Comparison of ENCODE assay signal across 19 mouse cellular contexts in the genomic region with DNA sequence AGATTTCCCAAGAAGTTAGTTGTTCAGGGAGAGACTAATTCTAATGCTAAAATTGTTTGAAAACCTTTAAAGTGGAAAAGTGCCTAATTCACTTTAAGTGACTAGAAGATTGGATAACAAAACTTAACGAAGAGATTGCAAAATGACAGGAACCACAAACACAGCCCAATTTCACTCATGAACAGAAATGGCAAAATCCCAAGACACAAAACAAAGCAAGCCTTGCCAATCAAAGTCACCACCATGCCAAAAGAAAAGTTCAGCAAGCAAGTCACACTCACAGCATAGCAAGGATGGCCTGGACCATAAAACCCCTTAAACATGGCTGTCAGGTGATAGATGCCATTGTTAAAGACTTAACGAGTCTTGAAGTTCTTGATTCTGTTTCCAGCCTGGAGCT. TPM values are rescaled to one million over a fixed set of nuclear protein-coding genes. Genes with fewer than 3 reads are reported as not detected.
DNase-seq lines count a peak whose midpoint lies in the region; ATAC-seq and TF ChIP-seq lines count a peak whose summit lies in the region.
"Had no signal": no experiment of that assay in that cellular context is flagged by ENCODE, and none has a peak within 500 bp of the region (broad histone marks: within the 10 kb centered on the region; RNA-seq: fewer than 3 reads in every experiment).

No protein-coding gene starts in this region.

- H3K9me3 ChIP-seq in forebrain, embryonic 14.5 days (replicated peaks; ENCODE audit: control insufficient read depth, low read length) = no peaks in the 10 kb centered on the region
- peaks cover 6% of the 10 kb centered on the region for H3K9me3 ChIP-seq in forebrain, embryonic 13.5 days (replicated peaks)
- H3K9me3 ChIP-seq in liver, postnatal 0 days (ENCODE audit: low read length) = no peaks in the 10 kb centered on the region
- H3K9me3 ChIP-seq in liver, embryonic 11.5 days (ENCODE audit: control insufficient read depth, low read length) = no peaks in the 10 kb centered on the region
- H3K9me3 ChIP-seq in kidney, embryonic 15.5 days (replicated peaks) = no peaks in the 10 kb centered on the region
- H3K9me3 ChIP-seq: embryonic facial prominence, embryonic 12.5 days; forebrain, embryonic 12.5 days; heart, embryonic 12.5 days; intestine, embryonic 15.5 days had no signal

- TF ChIP-seq CTCF in liver, postnatal 0 days (IDR thresholded peaks at IDR 0.05; ENCODE audit: low read depth) = no peak
- no peak for TF ChIP-seq CTCF in bone marrow, adult 2 months (IDR thresholded peaks at IDR 0.05; ENCODE audit: control insufficient read depth, insufficient read depth, low read length)

- TF ChIP-seq EP300 in liver, postnatal 0 days (IDR thresholded peaks at IDR 0.05; ENCODE audit: low read depth) = no peak

- no peak overlapping the region for H3K27ac ChIP-seq in forebrain, embryonic 14.5 days (ENCODE audit: low read depth, low read length)
- no peak overlapping the region for H3K27ac ChIP-seq in forebrain, embryonic 13.5 days
- peak overlapping the region; percentile 83; the same call in 1 of the 2 replicates for H3K27ac ChIP-seq in liver, postnatal 0 days (ENCODE audit: low read depth)
- H3K27ac ChIP-seq in liver, embryonic 11.5 days (ENCODE audit: low read depth, low read length) = no peak overlapping the region
- 0 out of 2 replicates have a peak overlapping the region, but pooled peaks have one; percentile 4 for H3K27ac ChIP-seq in bone marrow, adult 2 months (ENCODE audit: control insufficient read depth, insufficient read depth, low read depth, low read length, poor library complexity)
- H3K27ac ChIP-seq in kidney, embryonic 15.5 days = no peak overlapping the region
- H3K27ac ChIP-seq: embryonic facial prominence, embryonic 12.5 days; forebrain, embryonic 12.5 days; hindbrain, embryonic 10.5 days; hindbrain, embryonic 14.5 days; intestine, embryonic 15.5 days had no signal

- no peaks in the 10 kb centered on the region for H3K4me1 ChIP-seq in forebrain, embryonic 14.5 days (ENCODE audit: control insufficient read depth, insufficient read depth, low read length)
- H3K4me1 ChIP-seq in forebrain, embryonic 13.5 days = no peaks in the 10 kb centered on the region
- H3K4me1 ChIP-seq in liver, postnatal 0 days (ENCODE audit: insufficient read depth) = peaks cover 50% of the 10 kb centered on the region
- no peaks in the 10 kb centered on the region; the same call in 1 of the 2 replicates for H3K4me1 ChIP-seq in liver, embryonic 11.5 days (replicated peaks; ENCODE audit: control insufficient read depth, insufficient read depth, low read length)
- peaks cover 8% of the 10 kb centered on the region for H3K4me1 ChIP-seq in bone marrow, adult 2 months (ENCODE audit: control insufficient read depth, insufficient read depth, low read length)
- H3K4me1 ChIP-seq in kidney, embryonic 15.5 days = 0 out of 2 replicates have a peak, but pooled peaks cover 8% of the 10 kb centered on the region
- H3K4me1 ChIP-seq: embryonic facial prominence, embryonic 12.5 days; forebrain, embryonic 12.5 days; hindbrain, embryonic 10.5 days; intestine, embryonic 15.5 days had no signal

- H3K27me3 ChIP-seq in forebrain, embryonic 14.5 days (replicated peaks; ENCODE audit: control insufficient read depth, insufficient read depth, low read length) = no peaks in the 10 kb centered on the region
- no peaks in the 10 kb centered on the region for H3K27me3 ChIP-seq in forebrain, embryonic 13.5 days
- no peaks in the 10 kb centered on the region for H3K27me3 ChIP-seq in liver, postnatal 0 days (ENCODE audit: insufficient read depth, low read length)
- no peaks in the 10 kb centered on the region for H3K27me3 ChIP-seq in liver, embryonic 11.5 days (replicated peaks; ENCODE audit: control insufficient read depth, insufficient read depth, low read length)
- H3K27me3 ChIP-seq in kidney, embryonic 15.5 days = no peaks in the 10 kb centered on the region
- H3K27me3 ChIP-seq: embryonic facial prominence, embryonic 12.5 days; forebrain, embryonic 12.5 days; heart, embryonic 12.5 days; intestine, embryonic 15.5 days had no signal

- peak; percentile 20 for DNase-seq in forebrain, embryonic 14.5 days (ENCODE audit: low spot score)
- DNase-seq in liver, postnatal 0 days = no peak
- no peak for DNase-seq in liver, embryonic 11.5 days (ENCODE audit: low spot score)
- peak; percentile 33 for DNase-seq in 416B (ENCODE audit: low read depth)
- DNase-seq in adrenal gland, postnatal 14 days = no peak
- DNase-seq: adrenal gland, adult 8-10 months; cerebellum, adult 11-12 months; cerebellum, adult 9-10 months; cerebellum, postnatal 25 days; gastrocnemius, postnatal 25 days had no signal

- no peak for ATAC-seq in forebrain, embryonic 14.5 days
- ATAC-seq in forebrain, embryonic 13.5 days = no peak
- no peak for ATAC-seq in liver, postnatal 0 days
- no peak for ATAC-seq in liver, embryonic 11.5 days (replicated peaks; ENCODE audit: low FRiP score)
- ATAC-seq in kidney, embryonic 15.5 days (replicated peaks; ENCODE audit: low FRiP score) = no peak
- ATAC-seq: intestine, embryonic 15.5 days had no signal

- H3K9ac ChIP-seq in forebrain, embryonic 14.5 days (ENCODE audit: low read length) = no peak overlapping the region
- no peak overlapping the region for H3K9ac ChIP-seq in forebrain, embryonic 13.5 days
- H3K9ac ChIP-seq in liver, postnatal 0 days (replicated peaks) = no peak overlapping the region
- H3K9ac ChIP-seq in liver, embryonic 11.5 days (ENCODE audit: low read depth, low read length) = no peak overlapping the region
- H3K9ac ChIP-seq in kidney, embryonic 15.5 days = no peak overlapping the region
- H3K9ac ChIP-seq: embryonic facial prominence, embryonic 12.5 days; forebrain, embryonic 12.5 days; heart, embryonic 12.5 days; hindbrain, embryonic 14.5 days; intestine, embryonic 15.5 days had no signal

- peaks cover 23% of the 10 kb centered on the region; the same call in 1 of the 2 replicates for H3K36me3 ChIP-seq in forebrain, embryonic 14.5 days (ENCODE audit: control insufficient read depth, insufficient read depth, low read length)
- peaks cover 45% of the 10 kb centered on the region for H3K36me3 ChIP-seq in forebrain, embryonic 13.5 days (ENCODE audit: poor library complexity, severe bottlenecking)
- H3K36me3 ChIP-seq in liver, postnatal 0 days (replicated peaks; ENCODE audit: insufficient read depth, low read length) = peaks cover 26% of the 10 kb centered on the region
- peaks cover 3% of the 10 kb centered on the region; the same call in 1 of the 2 replicates for H3K36me3 ChIP-seq in liver, embryonic 11.5 days (ENCODE audit: control insufficient read depth, insufficient read depth, low read length)
- peaks cover 46% of the 10 kb centered on the region for H3K36me3 ChIP-seq in kidney, embryonic 15.5 days

- no peak overlapping the region for H3K4me3 ChIP-seq in forebrain, embryonic 14.5 days (ENCODE audit: low read depth, low read length)
- H3K4me3 ChIP-seq in forebrain, embryonic 13.5 days = no peak overlapping the region
- no peak overlapping the region for H3K4me3 ChIP-seq in liver, postnatal 0 days (ENCODE audit: low read depth, low read length)
- no peak overlapping the region for H3K4me3 ChIP-seq in liver, embryonic 11.5 days (ENCODE audit: low read depth, low read length)
- no peak overlapping the region for H3K4me3 ChIP-seq in bone marrow, adult 2 months (replicated peaks; ENCODE audit: control insufficient read depth, low read depth, low read length)
- no peak overlapping the region for H3K4me3 ChIP-seq in kidney, embryonic 15.5 days (replicated peaks)
- H3K4me3 ChIP-seq: embryonic facial prominence, embryonic 12.5 days; forebrain, embryonic 12.5 days; heart, embryonic 12.5 days; hindbrain, embryonic 10.5 days; intestine, embryonic 15.5 days had no signal

- H3K4me2 ChIP-seq in forebrain, embryonic 14.5 days (ENCODE audit: low read length) = no peak overlapping the region
- H3K4me2 ChIP-seq in forebrain, embryonic 13.5 days = no peak overlapping the region
- H3K4me2 ChIP-seq in liver, postnatal 0 days (ENCODE audit: low read depth, low read length) = no peak overlapping the region
- H3K4me2 ChIP-seq in liver, embryonic 11.5 days = no peak overlapping the region
- no peak overlapping the region for H3K4me2 ChIP-seq in kidney, embryonic 15.5 days
- H3K4me2 ChIP-seq: embryonic facial prominence, embryonic 12.5 days; forebrain, embryonic 12.5 days; heart, embryonic 12.5 days; hindbrain, embryonic 14.5 days; intestine, embryonic 15.5 days had no signal

- 30% methylated on average over 2 of the region's 2 CpGs for WGBS in forebrain, embryonic 14.5 days
- 42% methylated on average over 2 of the region's 2 CpGs for WGBS in forebrain, embryonic 13.5 days
- WGBS in liver, postnatal 0 days (ENCODE audit: insufficient replicate concordance) = 61% methylated on average over 2 of the region's 2 CpGs
- 71% methylated on average over 2 of the region's 2 CpGs for WGBS in liver, embryonic 11.5 days
- 49% methylated on average over 2 of the region's 2 CpGs for WGBS in bone marrow, adult 2 months
- WGBS in kidney, embryonic 15.5 days = 70% methylated on average over 2 of the region's 2 CpGs

- TF ChIP-seq POLR2A in bone marrow, adult 2 months (IDR thresholded peaks at IDR 0.05; ENCODE audit: borderline replicate concordance, control insufficient read depth, low read depth, low read length) = no peak

RNA-seq across cellular contexts. Expression of gene Insr, which starts 29.5 kb away (rescaled TPM):
- polyA plus RNA-seq in forebrain, embryonic 14.5 days (2014; fragmentation: Nextera tagmentation; extraction: Ambion mirVana) = 33.6 and 50.9 TPM in 2 replicates
- polyA plus RNA-seq in forebrain, embryonic 13.5 days (2015; fragmentation: Nextera tagmentation; extraction: Ambion mirVana) = 51.3 and 53.5 TPM in 2 replicates
- 28.9 and 31.3 TPM in 2 replicates for polyA plus RNA-seq in liver, postnatal 0 days (2015; fragmentation: Nextera tagmentation; extraction: Ambion mirVana)
- 26.5 and 34.5 TPM in 2 replicates for polyA plus RNA-seq in liver, embryonic 11.5 days (2014; fragmentation: Nextera tagmentation; extraction: Ambion mirVana)
- 7.3 and 24.6 TPM in 2 replicates for polyA plus RNA-seq in bone marrow, adult 2 months (2011; ENCODE audit: insufficient read depth, insufficient read length, low replicate concordance, missing spikeins)
- total RNA-seq in adrenal gland, postnatal 14 days (2021) = 121 and 129 TPM in 2 replicates
- polyA plus RNA-seq in kidney, embryonic 15.5 days (2015; fragmentation: Nextera tagmentation; extraction: Ambion mirVana) = 35.5 and 36.5 TPM in 2 replicates

Comparison
In these comparisons a context has a peak if more than half of its experiments do, and no peak if none do; other contexts are left out.
1. H3K27ac ChIP-seq: peak in liver, postnatal 0 days (single experiment) and bone marrow, adult 2 months (single experiment); none in forebrain, embryonic 14.5 days (single experiment), forebrain, embryonic 13.5 days (single experiment), liver, embryonic 11.5 days (single experiment) and kidney, embryonic 15.5 days (single experiment).
2. DNase-seq: peak in forebrain, embryonic 14.5 days (single experiment) and 416B (single experiment); none in liver, postnatal 0 days (single experiment), liver, embryonic 11.5 days (single experiment) and adrenal gland, postnatal 14 days (single experiment).